Mouse (Mus musculus) ES-Bruce4 (cell line): ENCODE measurements around the gene Nipsnap1.

Source experiments
- CTCF ChIP-seq: IDR thresholded peaks from one replicate; pipeline ENCODE4 v1.8.1; 2011; ENCODE audit warnings: low read depth, low read length
- POLR2A ChIP-seq: IDR thresholded peaks from one replicate; pipeline ENCODE4 v1.8.1; 2011; ENCODE audit warnings: low read length; ENCODE audit not compliant: insufficient read depth

- TF ChIP-seq CTCF (no peak), POLR2A (no peak)
Measured at GRCm38 (mm10) chr11:4862730-4863129, 11.0 kb upstream of the Nipsnap1 start.
